Mouse (Mus musculus) mouse trophoblast stem cell (cell line): ENCODE measurements at regions not wholly inside any gene's neighbourhood (a gene's known extent, or its start where the extent isn't known, plus 50 kb on each side); places are given as distances from the start of the nearest gene placed in this dataset.

Experiments used
- in situ Hi-C, 2 experiments: fragments of 300-500 bp; cut with MseI, MboI; formaldehyde crosslinking; loops; 2 replicates in 1 of 2; 3 replicates in 1 of 2; pipeline ENCODE4 v1.15.1; 2025

DNA sequence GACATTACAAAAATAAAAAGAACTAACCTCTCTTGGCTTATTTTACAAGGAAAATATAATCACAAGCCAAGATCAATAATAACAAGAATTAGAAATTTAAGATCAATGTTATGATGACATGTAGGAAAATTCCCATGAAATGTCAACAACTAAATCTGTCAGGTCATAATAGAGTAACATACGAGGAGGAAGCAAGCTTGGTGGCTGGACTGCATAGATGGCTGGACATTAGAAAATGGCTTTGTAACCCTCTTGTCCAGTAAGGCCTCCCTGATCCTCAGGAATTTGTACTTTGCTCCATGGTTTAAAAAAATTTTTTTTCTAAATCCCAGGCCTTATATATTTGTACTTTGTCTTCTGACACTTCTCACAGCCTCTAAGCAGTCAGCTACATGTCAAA is 132.7 kb upstream of the Aoah start:
- in situ Hi-C loops = no loop called here

DNA sequence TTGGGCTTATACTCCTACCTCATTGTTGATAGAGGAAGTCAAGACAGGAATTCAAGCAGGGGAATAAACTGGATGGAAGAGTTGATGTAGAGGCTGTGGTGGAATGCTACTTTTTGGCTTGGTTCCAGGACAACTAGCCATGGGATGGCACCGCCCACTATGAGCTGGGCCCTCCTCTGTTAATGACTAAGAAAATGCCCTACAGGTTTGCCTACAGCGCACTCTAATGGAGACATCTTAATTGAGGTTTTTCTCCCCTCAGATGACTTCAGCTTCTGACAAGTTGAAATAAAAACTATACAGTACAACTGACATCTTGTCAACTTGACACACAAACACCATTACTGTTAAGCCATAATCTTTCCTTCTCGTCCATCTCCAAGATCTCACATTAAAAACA is 115.2 kb upstream of the Aoah start:
- in situ Hi-C loops = no loop called here

DNA sequence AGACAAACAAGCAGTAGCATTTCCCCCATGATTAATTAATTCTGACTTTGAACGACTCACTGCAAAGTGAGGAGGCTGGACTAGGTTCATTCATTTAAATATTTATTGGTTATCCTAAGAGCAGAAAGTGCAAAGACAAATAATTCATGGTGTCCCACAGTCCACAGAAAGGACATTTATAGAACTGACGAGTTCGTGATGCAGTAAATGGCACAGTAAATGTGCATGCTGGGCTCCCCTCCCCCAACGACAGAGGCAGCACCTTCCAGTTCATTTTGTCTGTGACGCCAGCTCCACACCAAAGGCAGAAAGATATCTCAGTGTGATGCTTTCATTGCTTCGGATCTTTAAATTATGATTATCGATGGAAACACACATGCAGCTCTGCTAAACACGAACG is 107.0 kb upstream of the Aoah start:
- in situ Hi-C loops = no loop called here

DNA sequence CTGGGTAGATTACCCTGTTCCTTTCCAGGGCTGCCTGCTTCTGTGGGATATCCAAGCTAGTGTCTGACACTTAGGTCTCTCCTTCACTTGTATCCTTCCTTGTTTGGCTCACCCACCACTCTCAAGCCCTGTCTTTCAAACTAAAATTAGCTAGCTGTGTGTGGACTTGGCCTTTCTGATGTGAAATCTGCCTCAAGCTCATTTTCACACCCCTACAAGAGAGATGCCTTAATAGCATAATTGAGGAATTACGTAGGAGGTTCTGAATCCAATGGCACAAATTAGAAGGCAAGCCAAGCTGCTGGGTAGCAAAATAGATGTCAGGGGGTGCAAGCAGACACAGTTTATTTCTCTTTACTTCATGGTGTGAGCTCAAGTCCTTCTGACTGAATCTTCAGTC is 106.5 kb upstream of the Aoah start:
- in situ Hi-C loops = no loop called here

DNA sequence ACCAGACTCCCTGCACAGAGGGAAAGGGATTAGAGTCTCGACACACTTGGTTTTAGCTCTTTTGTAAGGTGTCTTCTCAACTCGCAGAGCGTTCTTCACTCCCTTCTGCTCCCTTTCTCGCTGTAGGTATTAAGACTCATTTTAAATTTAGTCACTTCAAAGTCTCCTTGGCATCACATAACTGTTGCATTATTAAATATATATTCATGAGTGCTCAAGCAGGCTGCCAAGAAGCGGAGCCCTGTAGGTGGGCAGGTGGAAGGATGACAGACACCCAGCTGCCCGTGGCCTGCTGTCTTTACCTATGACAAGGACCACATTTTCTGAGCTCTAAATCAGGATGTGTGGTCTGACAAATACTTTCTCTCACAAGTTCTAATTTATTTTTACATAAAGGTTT is 82.4 kb upstream of the Aoah start:
- in situ Hi-C loops = loop anchor here in 1 of 2 experiments (25.0 kb wide), 1 partner anchor 399 kb away; no protein-coding TSS in a partner anchor

DNA sequence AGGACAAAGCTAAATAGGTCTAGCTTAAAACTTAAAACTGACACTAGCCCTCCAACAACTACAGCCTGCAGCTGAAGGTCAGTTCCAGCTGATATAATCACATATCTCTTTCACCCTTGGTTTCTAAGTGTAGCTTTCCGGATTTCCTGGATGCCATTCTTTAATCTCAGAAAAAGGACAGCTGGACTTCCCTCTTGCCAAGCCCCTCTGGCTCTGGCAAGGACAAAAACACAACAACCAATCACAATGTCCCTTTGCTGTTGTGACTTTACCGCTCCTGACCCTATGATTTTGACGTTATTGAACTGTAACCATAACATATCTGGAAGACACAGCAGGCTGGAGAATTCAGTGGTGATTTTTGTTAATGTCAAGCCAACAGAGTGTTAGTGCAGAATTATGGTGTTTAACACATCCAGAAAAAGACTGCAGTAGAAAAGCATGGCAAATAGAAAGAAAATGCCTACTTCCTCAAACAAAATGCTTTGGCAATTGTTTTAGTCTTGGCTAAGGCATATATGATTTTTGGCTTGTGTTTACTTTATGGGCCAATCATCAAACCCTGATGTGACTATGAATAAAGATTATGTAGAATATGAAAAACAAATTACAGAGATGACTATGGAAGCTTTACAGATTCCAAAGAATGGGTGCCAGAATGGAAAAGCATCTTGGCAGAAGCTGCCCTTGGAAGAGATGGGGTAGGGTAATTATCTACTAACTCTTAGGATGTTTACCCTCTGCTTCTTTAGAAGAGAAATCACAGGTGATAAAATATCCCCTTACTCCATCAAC is 70.4 kb upstream of the Aoah start:
- in situ Hi-C loops = loop anchor here in 1 of 2 experiments (25.0 kb wide), 1 partner anchor 411 kb away; no protein-coding TSS in a partner anchor

DNA sequence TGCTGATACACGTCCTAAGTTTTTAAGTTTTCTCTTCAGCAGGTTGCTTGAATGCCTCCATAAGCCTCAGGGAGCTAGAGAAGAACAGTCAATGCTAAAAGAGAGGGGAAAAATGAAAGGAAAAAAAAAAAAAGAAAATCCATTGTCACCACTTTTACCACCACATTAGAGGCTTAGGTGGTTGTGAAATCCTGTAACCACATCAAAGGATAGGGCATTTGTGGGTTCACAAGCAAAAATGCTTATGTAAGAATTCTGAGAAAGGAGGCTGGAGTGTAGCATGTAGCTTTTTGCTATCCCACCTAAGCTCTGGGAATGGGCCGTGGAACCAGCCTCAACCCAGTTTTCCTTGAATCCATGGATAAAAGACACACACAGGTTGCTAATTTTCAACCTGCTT is 69.5 kb upstream of the Aoah start:
- in situ Hi-C loops = loop anchor here in 1 of 2 experiments (25.0 kb wide), 1 partner anchor 412 kb away; no protein-coding TSS in a partner anchor

DNA sequence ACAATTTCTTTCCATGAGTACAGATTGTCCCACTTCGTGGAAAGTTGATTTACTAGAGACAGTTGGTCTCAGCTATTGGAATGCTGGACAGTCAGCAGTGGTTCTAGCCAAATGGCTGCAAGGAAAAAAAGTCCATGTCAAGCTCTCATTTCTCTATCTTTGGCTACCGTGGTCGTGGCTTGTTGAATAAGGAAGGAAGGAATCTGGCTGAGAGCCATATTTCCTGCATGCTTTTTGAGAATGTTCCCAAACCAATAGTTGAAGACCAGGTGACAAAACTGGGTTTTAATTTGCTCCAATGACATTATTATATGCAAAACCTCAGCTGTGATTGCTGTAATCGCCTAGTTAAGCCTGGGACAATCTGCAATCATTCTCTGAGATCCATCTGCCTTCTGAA is 68.4 kb upstream of the Aoah start:
- in situ Hi-C loops = no loop called here

DNA sequence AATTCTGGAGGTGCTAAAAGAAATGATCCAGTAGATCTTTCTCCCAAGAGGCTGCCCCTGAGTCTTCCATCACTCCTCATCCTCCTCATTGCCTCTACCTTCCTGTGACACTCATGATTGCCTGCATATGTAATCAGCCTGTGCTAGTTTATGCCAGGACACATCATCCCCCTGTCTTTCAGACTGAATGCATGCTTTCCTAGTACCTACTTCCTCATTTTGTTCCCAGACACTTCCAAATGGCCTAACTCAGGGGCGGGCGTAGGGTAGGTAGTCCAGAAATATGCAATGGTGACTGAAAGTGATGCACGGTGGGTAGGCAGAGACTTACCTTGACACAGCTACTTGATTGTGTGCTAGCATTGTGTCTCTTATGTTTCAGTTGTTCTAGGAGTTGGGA is 65.8 kb upstream of the Aoah start:
- in situ Hi-C loops = no loop called here

DNA sequence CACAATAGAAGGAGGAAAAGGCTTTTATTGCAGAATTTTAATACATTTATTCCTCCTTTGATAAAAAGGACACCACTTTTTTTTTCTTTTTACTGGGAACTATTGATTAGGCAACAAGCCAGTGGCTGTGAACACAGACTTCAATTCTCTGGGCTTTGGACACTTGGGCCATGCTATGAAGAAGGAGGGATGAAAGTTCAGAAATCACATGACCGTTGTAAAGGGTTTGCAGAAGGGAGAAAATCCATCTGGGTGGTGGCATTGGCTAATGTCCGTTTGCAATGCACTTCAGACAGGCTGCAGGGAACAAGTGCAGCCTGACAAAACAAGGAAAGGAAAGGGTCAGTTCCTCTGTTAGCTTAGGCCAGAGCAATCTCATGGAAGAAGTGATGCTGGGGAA is 60.9 kb upstream of the Aoah start:
- in situ Hi-C loops = no loop called here

DNA sequence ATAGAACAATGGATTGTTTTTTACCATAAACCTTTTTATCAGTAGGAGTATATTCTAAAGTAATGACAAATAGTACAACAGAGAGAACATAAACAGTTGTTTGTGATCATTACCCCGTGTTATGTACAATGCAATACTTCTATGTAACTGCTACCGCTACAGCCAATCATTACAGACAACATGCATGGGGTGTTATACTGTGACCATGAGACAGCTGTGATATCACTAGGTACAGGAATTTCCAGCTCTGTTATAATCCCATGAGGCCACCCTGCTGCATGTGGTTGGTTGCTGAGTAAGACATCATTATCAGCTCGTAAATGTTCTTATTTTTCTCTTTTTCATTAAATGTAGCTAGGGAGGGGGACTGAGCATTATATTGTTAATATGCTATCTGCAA is 59.6 kb upstream of the Aoah start:
- in situ Hi-C loops = no loop called here

DNA sequence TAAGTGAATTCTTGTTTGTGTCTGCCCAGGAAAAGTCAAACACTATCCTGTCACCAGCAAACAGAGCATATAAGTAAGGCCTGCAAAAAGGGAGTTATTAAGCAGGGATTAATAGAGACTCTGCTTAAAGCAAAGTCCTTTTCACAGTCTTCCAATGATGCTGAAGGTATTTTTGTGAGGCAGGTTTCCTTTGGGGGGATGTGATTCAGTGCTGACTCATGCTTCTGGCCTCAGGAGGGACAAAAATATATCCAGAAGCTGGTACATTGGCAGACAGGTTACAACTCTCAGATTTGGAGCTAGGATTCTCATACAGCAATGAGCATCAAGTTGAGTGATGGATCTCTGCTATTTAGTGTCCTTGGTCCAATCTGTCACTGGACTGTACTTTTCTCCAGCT is 57.3 kb upstream of the Aoah start:
- in situ Hi-C loops = no loop called here
